Mouse (Mus musculus): ENCODE results near the gene Fam167b. TPM values are rescaled to one million over a fixed set of nuclear protein-coding genes. Genes with fewer than 3 reads are reported as not detected.

The Fam167b gene
- total and polyA plus RNA-seq, 3 experiments = 1.1 to 1.2 TPM; not detected in 1

- no peak within 1 kb of the TSS for H3K9ac ChIP-seq (ENCODE audit: insufficient read depth, low read depth)
- H3K36me3 ChIP-seq (replicated peaks in 1 of 2; ENCODE audit: control insufficient read depth in 1 of 2, insufficient read depth in 1 of 2, low read length in 1 of 2) = no peaks in the 10 kb centered on the region
- no peak within 1 kb of the TSS for H3K4me2 ChIP-seq (ENCODE audit: insufficient read depth, low read depth, poor library complexity, severe bottlenecking)
- H3K27ac ChIP-seq (ENCODE audit: insufficient read depth, low read depth) = peak within 1 kb of the TSS; percentile 9
- no peaks in the 10 kb centered on the region for H3K27me3 ChIP-seq (replicated peaks)
- no peak for TF ChIP-seq UBTF (IDR thresholded peaks at IDR 0.05; ENCODE audit: low read depth, low read length)
- TF ChIP-seq BHLHE40 (IDR thresholded peaks at IDR 0.05; ENCODE audit: low read depth, low read length) = no peak
- TF ChIP-seq POLR2A (IDR thresholded peaks at IDR 0.05; ENCODE audit: low read depth, low read length) = 0 out of 2 replicates have a peak, but pooled peaks have one; percentile 25
- TF ChIP-seq POLR2AphosphoS2 (IDR thresholded peaks at IDR 0.05; ENCODE audit: low read depth, low read length) = no peak
- TF ChIP-seq ZKSCAN1 (IDR thresholded peaks at IDR 0.05; ENCODE audit: borderline replicate concordance, low read depth, low read length) = no peak
- TF ChIP-seq MAX (IDR thresholded peaks at IDR 0.05; ENCODE audit: low read length) = peak; percentile 44
- TF ChIP-seq IRF4 (IDR thresholded peaks at IDR 0.05; ENCODE audit: low read depth, low read length) = no peak
- TF ChIP-seq TCF12 (IDR thresholded peaks at IDR 0.05; ENCODE audit: low read depth, low read length) = 0 out of 2 replicates have a peak, but pooled peaks have one; percentile 6
- TF ChIP-seq USF1 (IDR thresholded peaks at IDR 0.05; ENCODE audit: low read depth, low read length) = no peak
- no peak for TF ChIP-seq PAX5 (IDR thresholded peaks at IDR 0.05; ENCODE audit: low read length)
- H3K4me1 ChIP-seq (ENCODE audit: control insufficient read depth in 1 of 2, insufficient read depth in 2 of 2) = peaks cover 28 to 92% of the 10 kb centered on the region in 2 experiments
- H3K9me3 ChIP-seq (replicated peaks; ENCODE audit: low read length) = no peaks in the 10 kb centered on the region
- peak within 1 kb of the TSS in 1 of 3 experiments; percentile 13 for H3K4me3 ChIP-seq (replicated peaks in 1 of 3; ENCODE audit: low read depth in 2 of 3, low read length in 2 of 3, poor library complexity in 1 of 3)
- in situ Hi-C loops (cut with MboI; ENCODE audit: low pct_ligation_motif_present, low pct_unique_long_range_greater_than_20kb, low sequenced_read_pairs) = no loop called here
- dilution Hi-C loops (cut with MboI; ENCODE audit: extremely low pct_ligation_motif_present, extremely low pct_unique_long_range_greater_than_20kb, low sequenced_read_pairs) = no loop called here
- DNase-seq (ENCODE audit: extremely low read depth) = no peak
- no peaks in the 10 kb centered on the region for H3K79me2 ChIP-seq (replicated peaks; ENCODE audit: control insufficient read depth, extremely low read depth, insufficient read depth, poor library complexity, severe bottlenecking)
Observed at GRCm38 (mm10) chr4:129573430-129573829, 4.9 kb downstream of the Fam167b start, which contains the start of gene Lck. TSS of gene Lck (minus strand) at chr4:129573641.

- Histone ChIP-seq H3K4me1 (ENCODE audit: control insufficient read depth in 1 of 2, insufficient read depth in 2 of 2) (peaks cover 24 to 90% of the 10 kb centered on the region in 2 experiments), H3K27me3 (replicated peaks) (no peaks in the 10 kb centered on the region), H3K4me2 (ENCODE audit: insufficient read depth, low read depth, poor library complexity, severe bottlenecking) (no peak overlapping the region), H3K4me3 (replicated peaks in 1 of 3; ENCODE audit: low read depth in 2 of 3, low read length in 2 of 3, poor library complexity in 1 of 3) (peak overlapping the region in 1 of 3 experiments; percentile 13), H3K36me3 (replicated peaks in 1 of 2; ENCODE audit: control insufficient read depth in 1 of 2, insufficient read depth in 1 of 2, low read length in 1 of 2) (no peaks in the 10 kb centered on the region), H3K79me2 (replicated peaks; ENCODE audit: control insufficient read depth, extremely low read depth, insufficient read depth, poor library complexity, severe bottlenecking) (no peaks in the 10 kb centered on the region), H3K27ac (ENCODE audit: insufficient read depth, low read depth) (no peak overlapping the region), H3K9me3 (replicated peaks; ENCODE audit: low read length) (no peaks in the 10 kb centered on the region), H3K9ac (ENCODE audit: insufficient read depth, low read depth) (no peak overlapping the region)
- dilution Hi-C loops (cut with MboI; ENCODE audit: extremely low pct_ligation_motif_present, extremely low pct_unique_long_range_greater_than_20kb, low sequenced_read_pairs) = no loop called here
- in situ Hi-C loops (cut with MboI; ENCODE audit: low pct_ligation_motif_present, low pct_unique_long_range_greater_than_20kb, low sequenced_read_pairs) = no loop called here
- DNase-seq (ENCODE audit: extremely low read depth) = no peak
- TF ChIP-seq BHLHE40 (IDR thresholded peaks at IDR 0.05; ENCODE audit: low read depth, low read length) (no peak), NELFE (IDR thresholded peaks at IDR 0.05; ENCODE audit: low read depth, low read length) (no peak), ELF1 (IDR thresholded peaks at IDR 0.05; ENCODE audit: low read depth, low read length) (no peak), MAX (IDR thresholded peaks at IDR 0.05; ENCODE audit: low read length) (no peak), CHD1 (IDR thresholded peaks at IDR 0.05; ENCODE audit: low read depth, low read length) (no peak), SIN3A (IDR thresholded peaks at IDR 0.05; ENCODE audit: low read length) (no peak), POLR2AphosphoS2 (IDR thresholded peaks at IDR 0.05; ENCODE audit: low read depth, low read length) (no peak)
Observed at GRCm38 (mm10) chr4:129573093-129573370, 5.3 kb downstream of the Fam167b start.
